Mouse (Mus musculus) ES-Bruce4 (cell line): ENCODE results near the gene U2af1. TPM values are rescaled to one million over a fixed set of nuclear protein-coding genes. Genes with fewer than 3 reads are reported as not detected.

Experiments used
- H3K27ac ChIP-seq: 2 replicates; pipeline ENCODE4 v1.5.1; 2012; ENCODE audit warnings: low read length, inconsistent platforms; ENCODE audit not compliant: insufficient read depth
- H3K27me3 ChIP-seq: 2 replicates; pipeline ENCODE4 v1.6.1; 2012; ENCODE audit warnings: mild to moderate bottlenecking, low read length, inconsistent platforms; ENCODE audit not compliant: control insufficient read depth, poor library complexity, insufficient read depth, severe bottlenecking
- H3K36me3 ChIP-seq: 2 replicates; pipeline ENCODE4 v1.6.1; 2012; ENCODE audit warnings: inconsistent platforms, mild to moderate bottlenecking, low read length, moderate library complexity; ENCODE audit not compliant: control insufficient read depth, poor library complexity, insufficient read depth, severe bottlenecking
- H3K4me1 ChIP-seq: one replicate; pipeline ENCODE4 v1.8.1; 2011; ENCODE audit warnings: low read length; ENCODE audit not compliant: control insufficient read depth, insufficient read depth
- H3K4me3 ChIP-seq: 2 replicates; pipeline ENCODE4 v1.5.1; 2011; ENCODE audit warnings: low read depth, mild to moderate bottlenecking, low read length
- H3K9ac ChIP-seq: 2 replicates; pipeline ENCODE4 v1.6.1; 2012; ENCODE audit warnings: low read depth, mild to moderate bottlenecking, inconsistent platforms; ENCODE audit not compliant: poor library complexity, severe bottlenecking
- H3K9me3 ChIP-seq: replicated peaks from 2 replicates; pipeline ENCODE4 v1.6.1; 2012; ENCODE audit warnings: mild to moderate bottlenecking, low read length, inconsistent platforms; ENCODE audit not compliant: control insufficient read depth, poor library complexity, insufficient read depth, severe bottlenecking
- CTCF ChIP-seq: IDR thresholded peaks from one replicate; pipeline ENCODE4 v1.8.1; 2011; ENCODE audit warnings: low read depth, low read length
- EP300 ChIP-seq: IDR thresholded peaks from 2 replicates; pipeline ENCODE4 v1.6.1; 2011; ENCODE audit warnings: low read depth, low read length; ENCODE audit not compliant: insufficient read depth
- POLR2A ChIP-seq: IDR thresholded peaks from one replicate; pipeline ENCODE4 v1.8.1; 2011; ENCODE audit warnings: low read length; ENCODE audit not compliant: insufficient read depth
- polyA plus RNA-seq: library from polyadenylated mRNA; stranded (reverse); fragments of >200 nt; gene quantifications from 2 replicates; pipeline ENCODE4 v1.2.4, GENCODE M21; 2011; ENCODE audit warnings: low read depth; ENCODE audit not compliant: missing spikeins, insufficient read depth, insufficient read length

The U2af1 gene
- polyA plus RNA-seq, 1 experiment = 463 TPM

- Histone ChIP-seq H3K27ac (no peak overlapping the region), H3K9ac (no peak overlapping the region), H3K36me3 (no peaks in the 10 kb centered on the region), H3K4me1 (no peaks in the 10 kb centered on the region), H3K4me3 (no peak overlapping the region), H3K27me3 (no peaks in the 10 kb centered on the region), H3K9me3 (no peaks in the 10 kb centered on the region)
- no peak for TF ChIP-seq POLR2A
- peak; percentile 97 for TF ChIP-seq CTCF
- peak; percentile 50; the same call in 1 of the 2 replicates for TF ChIP-seq EP300
Measured at GRCm38 (mm10) chr17:31685514-31686224, 27.0 kb upstream of the U2af1 start.

GRCm38 (mm10) chr17:31680450-31680849 is 21.8 kb upstream of the U2af1 start:
- no peak for TF ChIP-seq EP300
- TF ChIP-seq CTCF = no peak
- no peaks in the 10 kb centered on the region for H3K36me3 ChIP-seq
- H3K9me3 ChIP-seq = no peaks in the 10 kb centered on the region

GRCm38 (mm10) chr17:31677507-31677906 is 18.8 kb upstream of the U2af1 start, which contains the start of gene Cryaa:
Gene Cryaa (plus strand): TSS chr17:31677807.
- H3K27ac ChIP-seq = no peak within 1 kb of the TSS
- TF ChIP-seq CTCF = no peak
- no peak for TF ChIP-seq EP300
- no peak for TF ChIP-seq POLR2A
- no peaks in the 10 kb centered on the region for H3K36me3 ChIP-seq

More at GRCm38 (mm10) chr17:31680450-31680849, 21.8 kb upstream of the U2af1 start:
- Histone ChIP-seq H3K27ac (no peak overlapping the region), H3K4me3 (no peak overlapping the region), H3K4me1 (no peaks in the 10 kb centered on the region), H3K9ac (no peak overlapping the region), H3K27me3 (no peaks in the 10 kb centered on the region)

GRCm38 (mm10) chr17:31674426-31674825 is 15.7 kb upstream of the U2af1 start:
- H3K36me3 ChIP-seq = no peaks in the 10 kb centered on the region
- H3K4me3 ChIP-seq = no peak overlapping the region
- no peak overlapping the region for H3K27ac ChIP-seq
- H3K4me1 ChIP-seq = no peaks in the 10 kb centered on the region
- H3K9ac ChIP-seq = no peak overlapping the region
- no peaks in the 10 kb centered on the region for H3K9me3 ChIP-seq
- no peaks in the 10 kb centered on the region for H3K27me3 ChIP-seq
- no peak for TF ChIP-seq EP300
- TF ChIP-seq POLR2A = no peak
- no peak for TF ChIP-seq CTCF

More at GRCm38 (mm10) chr17:31677507-31677906, 18.8 kb upstream of the U2af1 start, which contains the start of gene Cryaa:
- H3K27me3 ChIP-seq = no peaks in the 10 kb centered on the region
- no peaks in the 10 kb centered on the region for H3K4me1 ChIP-seq
- H3K4me3 ChIP-seq = peak within 1 kb of the TSS; percentile 10; the same call in 1 of the 2 replicates
- no peaks in the 10 kb centered on the region for H3K9me3 ChIP-seq
- no peak within 1 kb of the TSS for H3K9ac ChIP-seq

- no peak overlapping the region for H3K9ac ChIP-seq
- H3K4me3 ChIP-seq = no peak overlapping the region
- H3K4me1 ChIP-seq = no peaks in the 10 kb centered on the region
- H3K27ac ChIP-seq = no peak overlapping the region
- no peaks in the 10 kb centered on the region for H3K27me3 ChIP-seq
- no peaks in the 10 kb centered on the region for H3K9me3 ChIP-seq
- TF ChIP-seq POLR2A = no peak
- TF ChIP-seq CTCF = no peak
- TF ChIP-seq EP300 = no peak
- H3K36me3 ChIP-seq = no peaks in the 10 kb centered on the region
Measured at GRCm38 (mm10) chr17:31672279-31672678, 13.6 kb upstream of the U2af1 start.

- Histone ChIP-seq H3K4me1 (no peaks in the 10 kb centered on the region), H3K36me3 (no peaks in the 10 kb centered on the region), H3K9ac (no peak overlapping the region), H3K27me3 (no peaks in the 10 kb centered on the region), H3K4me3 (no peak overlapping the region), H3K27ac (no peak overlapping the region), H3K9me3 (no peaks in the 10 kb centered on the region)
- TF ChIP-seq EP300 (no peak), POLR2A (no peak), CTCF (no peak)
Measured at GRCm38 (mm10) chr17:31671698-31672097, 13.0 kb upstream of the U2af1 start.
